9 mouse cellular contexts compared by ENCODE assay signal in the genomic region with DNA sequence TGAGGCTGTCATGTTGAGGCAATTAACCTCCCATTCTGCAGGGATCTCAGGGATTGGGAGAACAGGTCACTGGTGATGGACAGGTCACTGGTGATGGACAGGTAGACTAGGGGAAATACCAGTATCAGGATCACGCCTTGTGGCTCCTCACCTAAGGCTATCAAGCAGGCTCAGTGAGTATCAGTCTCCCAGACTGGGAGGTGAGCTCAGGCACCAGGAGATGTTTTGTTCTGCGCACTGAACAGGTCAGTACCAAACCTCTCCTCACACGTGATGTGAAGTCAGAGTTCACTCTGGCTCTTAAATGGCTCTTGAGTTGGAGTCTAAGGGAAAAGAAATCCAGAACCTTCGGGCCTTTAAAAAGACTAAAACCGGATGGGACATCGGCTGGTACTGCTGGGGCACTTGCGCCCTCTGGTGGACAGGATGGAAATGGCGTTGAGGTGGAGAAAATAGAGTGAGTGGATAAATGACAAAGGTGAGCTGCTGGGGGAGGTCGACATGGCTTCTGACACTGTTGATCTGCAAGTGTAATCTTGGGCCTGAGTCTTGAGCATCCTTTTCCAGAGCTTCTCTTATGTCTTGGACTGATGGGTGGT. TPM values are rescaled to one million over a fixed set of nuclear protein-coding genes. Genes with fewer than 3 reads are reported as not detected.
A peak's percentile ranks its signal among the peaks of the same experiment; 100 is the strongest.
DNase-seq lines count a peak whose midpoint lies in the region; ATAC-seq lines count a peak whose summit lies in the region.
"Had no signal": no experiment of that assay in that cellular context is flagged by ENCODE, and none has a peak within 500 bp of the region (broad histone marks: within the 10 kb centered on the region; RNA-seq: fewer than 3 reads in every experiment).

No protein-coding gene starts in this region.

- 10% methylated on average over 9 of the region's 9 CpGs for WGBS in lung, embryonic 16.5 days

- H3K4me2 ChIP-seq in lung, embryonic 16.5 days (ENCODE audit: low read depth, low read length): no peak overlapping the region
- H3K4me2 ChIP-seq: hindbrain, embryonic 15.5 days had no signal

- no peak overlapping the region for H3K4me3 ChIP-seq in lung, embryonic 16.5 days (ENCODE audit: low read length)
- H3K4me3 ChIP-seq: hindbrain, embryonic 15.5 days had no signal

- no peaks in the 10 kb centered on the region for H3K27me3 ChIP-seq in lung, embryonic 16.5 days (ENCODE audit: control insufficient read depth, insufficient read depth, low read depth, low read length)
- H3K27me3 ChIP-seq: hindbrain, embryonic 15.5 days had no signal

- peaks cover 4% of the 10 kb centered on the region for H3K4me1 ChIP-seq in lung, embryonic 16.5 days (replicated peaks; ENCODE audit: control insufficient read depth, insufficient read depth, low read length)

- no peak overlapping the region for H3K27ac ChIP-seq in lung, embryonic 16.5 days (ENCODE audit: low read length)
- H3K27ac ChIP-seq: hindbrain, embryonic 15.5 days had no signal

- H3K36me3 ChIP-seq in lung, embryonic 16.5 days (ENCODE audit: control insufficient read depth, insufficient read depth, low read length): no peaks in the 10 kb centered on the region
- H3K36me3 ChIP-seq: hindbrain, embryonic 15.5 days had no signal

- ATAC-seq in granulocyte monocyte progenitor cell, adult 5-6 weeks (replicated peaks; ENCODE audit: poor library complexity, severe bottlenecking): peak; percentile 80
- ATAC-seq in lung, embryonic 16.5 days (ENCODE audit: low read depth): peak; percentile 31

- no peaks in the 10 kb centered on the region for H3K9me3 ChIP-seq in lung, embryonic 16.5 days (ENCODE audit: control insufficient read depth, low read length)
- H3K9me3 ChIP-seq: hindbrain, embryonic 15.5 days had no signal

- DNase-seq in CD8-positive naive resting alpha-beta T cell, adult 2 months (ENCODE audit: low read depth in 2 of 2, low spot score in 2 of 2): peak; percentile 77 to 83
- peak; percentile 76 for DNase-seq in adrenal gland, adult 2 months
- DNase-seq in embryo, embryonic 9.5 days (ENCODE audit: extremely low spot score): peak; percentile 79
- peak; percentile 76 for DNase-seq in kidney, postnatal 14 days
- peak; percentile 74 for DNase-seq in right cerebral cortex, adult 18-20 months
- DNase-seq in urinary bladder, postnatal 25 days (ENCODE audit: low spot score): peak; percentile 78

- no peak overlapping the region for H3K9ac ChIP-seq in lung, embryonic 16.5 days (ENCODE audit: low read length)
- H3K9ac ChIP-seq: hindbrain, embryonic 15.5 days had no signal

RNA-seq across cellular contexts. Expression of gene Trp53rkb, which starts 11.3 kb away (rescaled TPM):
- 1 to 10 TPM; 3.6 to 3.9 TPM for total RNA-seq in adrenal gland, adult 2 months (2021)
- polyA plus RNA-seq in adrenal gland, adult 2 months (2012; rRNA removed): 2.7 and 4.5 TPM in 2 replicates
- total RNA-seq in granulocyte monocyte progenitor cell, adult 5-6 weeks (2014; fragmentation: Nextera tagmentation): 2.1 and 4.5 TPM in 2 replicates
- 2.2 and 5.3 TPM in 2 replicates for total RNA-seq in granulocyte monocyte progenitor cell, adult 5-6 weeks (2017)
- 5.2 and 5.8 TPM in 2 replicates for polyA plus RNA-seq in lung, embryonic 16.5 days (2015; fragmentation: Nextera tagmentation; extraction: Ambion mirVana)

RNA-seq across cellular contexts. Expression of gene Arfgef2, which starts 24.3 kb away (rescaled TPM):
- 10 to 100 TPM; 64.3 to 80.6 TPM for total RNA-seq in adrenal gland, adult 2 months (2021)
- polyA plus RNA-seq in adrenal gland, adult 2 months (2012; rRNA removed): 16.8 and 21.8 TPM in 2 replicates
- 14.2 and 20.5 TPM in 2 replicates for total RNA-seq in granulocyte monocyte progenitor cell, adult 5-6 weeks (2014; fragmentation: Nextera tagmentation)
- total RNA-seq in granulocyte monocyte progenitor cell, adult 5-6 weeks (2017): 15.3 and 24.7 TPM in 2 replicates
- 5.8 and 6.1 TPM in 2 replicates for polyA plus RNA-seq in lung, embryonic 16.5 days (2015; fragmentation: Nextera tagmentation; extraction: Ambion mirVana)
